Mouse (Mus musculus): ENCODE measurements around the gene Sardh. TPM values are rescaled to one million over a fixed set of nuclear protein-coding genes. Genes with fewer than 3 reads are reported as not detected.

Sardh gene
- polyA plus RNA-seq, 1 experiment from 2014 or later, result 21.6 TPM

DNA sequence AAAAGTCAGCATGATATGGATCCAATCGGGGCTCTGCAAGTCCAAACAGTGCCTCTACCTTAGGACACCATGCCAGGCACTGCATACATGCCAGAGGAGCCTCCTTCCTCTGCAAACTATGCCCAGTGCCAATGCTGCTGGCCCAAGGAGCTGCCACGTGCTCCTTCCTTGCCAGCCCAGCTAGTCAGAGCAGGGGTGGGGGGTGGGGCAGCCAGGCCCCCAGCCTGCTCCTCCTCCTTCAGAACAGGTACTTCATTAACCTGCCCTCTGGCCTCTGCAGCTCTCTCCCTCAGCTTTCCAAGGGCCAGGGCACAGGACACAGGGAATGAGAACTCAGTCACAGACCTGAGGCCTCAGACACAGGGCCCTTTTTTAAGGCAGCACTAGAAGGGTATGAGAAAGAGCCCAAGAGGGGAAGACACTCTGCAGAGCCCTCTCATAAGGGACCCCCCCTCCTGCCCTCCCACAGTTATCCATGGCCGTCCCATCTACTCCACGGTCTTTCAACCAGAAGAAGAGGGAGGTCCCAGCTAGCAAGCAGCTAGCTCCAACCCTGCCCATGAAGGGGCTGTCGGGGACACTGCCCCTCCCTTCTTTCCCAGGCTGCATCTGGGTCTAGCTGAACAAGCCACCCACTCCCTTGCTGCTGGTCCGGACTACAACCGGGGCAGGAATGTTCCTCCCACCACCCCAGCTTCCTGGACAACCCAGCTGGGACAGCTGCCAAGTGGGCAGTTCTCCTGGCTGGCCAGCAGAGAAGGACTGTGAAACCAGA lies 1.2 kb downstream of the Sardh start:
- H3K27me3 ChIP-seq (ENCODE audit: control insufficient read depth, insufficient read depth, low read length), result no peaks in the 10 kb centered on the region
- H3K4me2 ChIP-seq (ENCODE audit: low read length), result peak overlapping the region; percentile 66
- 0 out of 2 replicates have a peak, but pooled peaks cover 6% of the 10 kb centered on the region for H3K36me3 ChIP-seq (ENCODE audit: control insufficient read depth, insufficient read depth, low read length)
- ATAC-seq (ENCODE audit: insufficient number of reproducible peaks, insufficient read depth, low FRiP score, low read depth), result peak; percentile 93
- no peaks in the 10 kb centered on the region for H3K9me3 ChIP-seq (ENCODE audit: control insufficient read depth, low read length)
- peak overlapping the region; percentile 82 to 90 for H3K27ac ChIP-seq (replicated peaks in 1 of 2; ENCODE audit: control insufficient read depth in 1 of 2, insufficient read depth in 1 of 2, low read depth in 2 of 2, low read length in 2 of 2)
- peak overlapping the region; percentile 62 for H3K9ac ChIP-seq (ENCODE audit: low read length)
- H3K4me1 ChIP-seq (ENCODE audit: control insufficient read depth in 2 of 2, insufficient read depth in 2 of 2, low read length in 2 of 2), result peaks cover 20 to 28% of the 10 kb centered on the region in 2 experiments
- WGBS, result 24% methylated on average over 7 of the region's 7 CpGs
- peak overlapping the region; percentile 9 to 20; a peak in 3 of 4 replicates for H3K4me3 ChIP-seq (ENCODE audit: control insufficient read depth in 1 of 2, insufficient read depth in 1 of 2, low read depth in 1 of 2, low read length in 2 of 2)

DNA sequence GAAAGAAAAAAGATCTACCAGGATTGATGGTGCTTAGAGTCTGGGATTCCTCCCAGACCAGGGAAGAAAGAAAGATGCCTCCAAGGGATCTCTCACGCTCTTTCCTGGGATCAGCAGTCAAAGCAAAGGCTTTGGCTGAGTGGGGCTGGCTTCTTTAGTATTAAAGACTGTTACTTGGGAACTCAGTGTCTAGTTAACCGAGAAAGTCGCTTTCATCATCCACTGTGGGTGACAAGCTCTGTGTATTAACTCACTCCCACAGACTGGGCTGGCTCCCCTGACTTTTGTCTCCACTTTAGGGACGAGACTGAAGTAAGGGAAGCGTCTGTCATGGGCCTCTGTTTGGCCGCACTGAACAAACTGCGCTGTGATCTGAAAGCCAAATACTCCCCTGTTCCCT lies 2.2 kb downstream of the Sardh start:
- H3K4me1 ChIP-seq (ENCODE audit: control insufficient read depth in 2 of 2, insufficient read depth in 2 of 2, low read length in 2 of 2), result peaks cover 20 to 28% of the 10 kb centered on the region in 2 experiments
- peak overlapping the region; percentile 62; the same call in 1 of the 2 replicates for H3K9ac ChIP-seq (ENCODE audit: low read length)
- no peak overlapping the region for H3K27ac ChIP-seq (replicated peaks in 1 of 2; ENCODE audit: control insufficient read depth in 1 of 2, insufficient read depth in 1 of 2, low read depth in 2 of 2, low read length in 2 of 2)
- peak overlapping the region; percentile 66; the same call in 1 of the 2 replicates for H3K4me2 ChIP-seq (ENCODE audit: low read length)
- ATAC-seq (ENCODE audit: insufficient number of reproducible peaks, insufficient read depth, low FRiP score, low read depth), result no peak
- no peaks in the 10 kb centered on the region for H3K9me3 ChIP-seq (ENCODE audit: control insufficient read depth, low read length)
- no peak overlapping the region for H3K4me3 ChIP-seq (ENCODE audit: control insufficient read depth in 1 of 2, insufficient read depth in 1 of 2, low read depth in 1 of 2, low read length in 2 of 2)
- H3K27me3 ChIP-seq (ENCODE audit: control insufficient read depth, insufficient read depth, low read length), result no peaks in the 10 kb centered on the region
- WGBS, result 60% methylated on average over 7 of the region's 7 CpGs
- H3K36me3 ChIP-seq (ENCODE audit: control insufficient read depth, insufficient read depth, low read length), result 0 out of 2 replicates have a peak, but pooled peaks cover 7% of the 10 kb centered on the region

DNA sequence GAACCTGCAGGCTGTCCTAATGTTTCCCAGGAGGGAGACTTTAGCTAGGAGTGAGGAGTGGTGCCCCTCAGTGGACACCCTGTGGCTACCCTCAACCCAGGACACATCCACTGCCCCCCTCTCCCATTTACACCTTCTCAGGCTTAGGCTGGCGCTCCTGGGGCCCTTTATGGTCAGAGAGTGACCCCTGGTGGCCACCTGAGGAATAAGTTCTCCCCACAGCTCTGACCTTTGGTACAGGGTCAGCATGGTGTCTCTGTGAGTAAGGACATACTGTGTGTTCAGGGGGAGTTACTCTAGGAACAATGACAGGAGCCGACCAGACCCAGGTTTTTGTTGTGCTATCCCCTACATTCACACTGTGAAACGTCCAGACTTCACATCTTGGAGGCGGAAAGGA lies 10.8 kb downstream of the Sardh start:
- no peak overlapping the region for H3K4me2 ChIP-seq (ENCODE audit: low read length)
- H3K9me3 ChIP-seq (ENCODE audit: control insufficient read depth, low read length), result no peaks in the 10 kb centered on the region
- ATAC-seq (ENCODE audit: insufficient number of reproducible peaks, insufficient read depth, low FRiP score, low read depth), result no peak
- peaks cover 7 to 12% of the 10 kb centered on the region in 2 experiments for H3K4me1 ChIP-seq (ENCODE audit: control insufficient read depth in 2 of 2, insufficient read depth in 2 of 2, low read length in 2 of 2)
- H3K36me3 ChIP-seq (ENCODE audit: control insufficient read depth, insufficient read depth, low read length), result 0 out of 2 replicates have a peak, but pooled peaks cover 28% of the 10 kb centered on the region
- 29% methylated on average over 4 of the region's 4 CpGs for WGBS
- H3K27ac ChIP-seq (replicated peaks in 1 of 2; ENCODE audit: control insufficient read depth in 1 of 2, insufficient read depth in 1 of 2, low read depth in 2 of 2, low read length in 2 of 2), result no peak overlapping the region
- no peak overlapping the region for H3K4me3 ChIP-seq (ENCODE audit: control insufficient read depth in 1 of 2, insufficient read depth in 1 of 2, low read depth in 1 of 2, low read length in 2 of 2)
- H3K9ac ChIP-seq (ENCODE audit: low read length), result no peak overlapping the region
- H3K27me3 ChIP-seq (ENCODE audit: control insufficient read depth, insufficient read depth, low read length), result no peaks in the 10 kb centered on the region

DNA sequence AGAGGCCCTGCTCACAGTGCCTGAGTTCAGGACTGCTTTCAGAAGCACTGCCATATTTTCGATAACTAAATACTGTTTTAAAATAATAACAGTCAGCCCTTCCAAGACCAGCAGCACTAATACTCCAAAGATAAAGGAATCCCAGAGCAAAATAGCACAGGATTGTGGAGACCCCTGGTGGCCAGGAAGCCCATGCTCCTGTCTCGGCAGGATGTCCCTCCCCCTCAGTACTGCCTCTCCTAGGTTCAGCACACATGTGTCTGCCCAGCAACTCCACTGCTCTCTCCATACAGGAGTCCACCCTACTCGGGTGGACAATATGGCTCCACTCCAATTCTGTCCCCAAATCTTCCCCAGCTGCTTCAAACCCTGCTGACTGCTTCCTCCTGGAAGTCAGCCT lies 12.4 kb downstream of the Sardh start:
- Histone ChIP-seq H3K4me2 (ENCODE audit: low read length) (no peak overlapping the region), H3K9me3 (ENCODE audit: control insufficient read depth, low read length) (no peaks in the 10 kb centered on the region), H3K4me1 (ENCODE audit: control insufficient read depth in 2 of 2, insufficient read depth in 2 of 2, low read length in 2 of 2) (peaks cover 12 to 20% of the 10 kb centered on the region in 2 experiments), H3K36me3 (ENCODE audit: control insufficient read depth, insufficient read depth, low read length) (0 out of 2 replicates have a peak, but pooled peaks cover 25% of the 10 kb centered on the region), H3K27ac (replicated peaks in 1 of 2; ENCODE audit: control insufficient read depth in 1 of 2, insufficient read depth in 1 of 2, low read depth in 2 of 2, low read length in 2 of 2) (no peak overlapping the region), H3K4me3 (ENCODE audit: control insufficient read depth in 1 of 2, insufficient read depth in 1 of 2, low read depth in 1 of 2, low read length in 2 of 2) (no peak overlapping the region), H3K27me3 (ENCODE audit: control insufficient read depth, insufficient read depth, low read length) (no peaks in the 10 kb centered on the region), H3K9ac (ENCODE audit: low read length) (no peak overlapping the region)
- 9% methylated on average over 3 of the region's 3 CpGs for WGBS
- ATAC-seq (ENCODE audit: insufficient number of reproducible peaks, insufficient read depth, low FRiP score, low read depth), result no peak

DNA sequence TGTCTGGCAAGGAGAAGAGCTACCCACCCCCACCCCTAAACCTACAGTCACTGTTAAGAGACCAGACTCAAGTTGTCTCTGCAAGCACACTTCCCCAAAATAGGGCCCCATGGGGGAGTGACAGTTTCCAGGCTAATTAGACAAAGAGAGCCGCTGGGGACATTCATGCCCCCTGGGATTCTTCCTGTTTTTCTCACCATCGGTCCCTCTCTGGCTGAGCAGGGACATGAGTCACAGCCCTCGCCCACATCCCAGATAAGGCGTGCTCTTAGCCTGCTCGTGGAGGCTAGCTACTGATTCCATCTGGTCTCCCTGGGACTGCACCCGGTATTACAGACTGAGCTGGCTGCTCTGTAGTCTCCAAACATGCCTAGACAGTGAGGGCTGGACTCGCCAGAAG lies 15.8 kb downstream of the Sardh start:
- 12% methylated on average over 7 of the region's 7 CpGs for WGBS
- H3K4me2 ChIP-seq (ENCODE audit: low read length), result no peak overlapping the region
- no peaks in the 10 kb centered on the region for H3K27me3 ChIP-seq (ENCODE audit: control insufficient read depth, insufficient read depth, low read length)
- peak overlapping the region; percentile 3; the same call in 1 of the 2 replicates for H3K9ac ChIP-seq (ENCODE audit: low read length)
- 0 out of 2 replicates have a peak, but pooled peaks cover 32% of the 10 kb centered on the region for H3K36me3 ChIP-seq (ENCODE audit: control insufficient read depth, insufficient read depth, low read length)
- H3K4me3 ChIP-seq (ENCODE audit: control insufficient read depth in 1 of 2, insufficient read depth in 1 of 2, low read depth in 1 of 2, low read length in 2 of 2), result no peak overlapping the region
- H3K4me1 ChIP-seq (ENCODE audit: control insufficient read depth in 2 of 2, insufficient read depth in 2 of 2, low read length in 2 of 2), result peaks cover 14 to 20% of the 10 kb centered on the region in 2 experiments
- ATAC-seq (ENCODE audit: insufficient number of reproducible peaks, insufficient read depth, low FRiP score, low read depth), result peak; percentile 49; the same call in 1 of the 2 replicates
- H3K27ac ChIP-seq (replicated peaks in 1 of 2; ENCODE audit: control insufficient read depth in 1 of 2, insufficient read depth in 1 of 2, low read depth in 2 of 2, low read length in 2 of 2), result peak overlapping the region; percentile 23 to 69; a peak in 3 of 4 replicates
- H3K9me3 ChIP-seq (ENCODE audit: control insufficient read depth, low read length), result no peaks in the 10 kb centered on the region

DNA sequence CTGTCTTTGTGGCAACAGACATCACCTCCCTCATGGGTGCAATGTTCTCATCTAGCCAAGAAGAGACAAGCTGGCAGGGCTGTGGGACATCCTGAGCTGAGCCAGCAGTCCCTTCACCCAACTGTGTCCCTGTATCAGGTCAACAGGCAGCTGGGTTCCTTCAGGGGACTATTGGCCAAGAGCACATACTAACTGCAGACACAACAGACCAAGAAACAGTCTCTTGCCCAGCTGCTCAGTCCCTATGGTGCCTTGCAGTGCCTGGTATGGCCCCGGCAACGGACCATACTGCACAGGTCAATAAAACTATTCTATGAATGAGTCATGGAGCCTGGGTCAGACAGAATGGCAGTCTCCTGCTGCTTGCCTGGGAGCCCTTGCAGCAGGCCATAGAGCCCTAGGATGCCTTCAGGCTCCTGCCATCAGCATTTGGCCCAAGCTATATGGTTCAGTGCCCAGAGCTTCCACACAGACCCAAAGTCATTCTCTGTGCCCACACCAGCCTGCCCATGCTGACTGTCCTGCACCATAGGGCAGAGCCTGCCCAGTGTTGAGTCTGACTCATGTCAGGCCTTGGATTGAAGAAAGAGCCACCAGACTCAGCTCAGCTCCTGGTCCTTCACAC lies 18.5 kb downstream of the Sardh start:
- ATAC-seq (ENCODE audit: insufficient number of reproducible peaks, insufficient read depth, low FRiP score, low read depth), result no peak
- no peak overlapping the region for H3K4me2 ChIP-seq (ENCODE audit: low read length)
- H3K36me3 ChIP-seq (ENCODE audit: control insufficient read depth, insufficient read depth, low read length), result peaks cover 45% of the 10 kb centered on the region; the same call in 1 of the 2 replicates
- H3K4me1 ChIP-seq (ENCODE audit: control insufficient read depth in 2 of 2, insufficient read depth in 2 of 2, low read length in 2 of 2), result peaks cover 14 to 20% of the 10 kb centered on the region in 2 experiments
- no peaks in the 10 kb centered on the region for H3K27me3 ChIP-seq (ENCODE audit: control insufficient read depth, insufficient read depth, low read length)
- H3K27ac ChIP-seq (replicated peaks in 1 of 2; ENCODE audit: control insufficient read depth in 1 of 2, insufficient read depth in 1 of 2, low read depth in 2 of 2, low read length in 2 of 2), result no peak overlapping the region
- no peak overlapping the region for H3K9ac ChIP-seq (ENCODE audit: low read length)
- H3K4me3 ChIP-seq (ENCODE audit: control insufficient read depth in 1 of 2, insufficient read depth in 1 of 2, low read depth in 1 of 2, low read length in 2 of 2), result no peak overlapping the region
- H3K9me3 ChIP-seq (ENCODE audit: control insufficient read depth, low read length), result no peaks in the 10 kb centered on the region
- WGBS, result 98% methylated on average over 2 of the region's 2 CpGs

DNA sequence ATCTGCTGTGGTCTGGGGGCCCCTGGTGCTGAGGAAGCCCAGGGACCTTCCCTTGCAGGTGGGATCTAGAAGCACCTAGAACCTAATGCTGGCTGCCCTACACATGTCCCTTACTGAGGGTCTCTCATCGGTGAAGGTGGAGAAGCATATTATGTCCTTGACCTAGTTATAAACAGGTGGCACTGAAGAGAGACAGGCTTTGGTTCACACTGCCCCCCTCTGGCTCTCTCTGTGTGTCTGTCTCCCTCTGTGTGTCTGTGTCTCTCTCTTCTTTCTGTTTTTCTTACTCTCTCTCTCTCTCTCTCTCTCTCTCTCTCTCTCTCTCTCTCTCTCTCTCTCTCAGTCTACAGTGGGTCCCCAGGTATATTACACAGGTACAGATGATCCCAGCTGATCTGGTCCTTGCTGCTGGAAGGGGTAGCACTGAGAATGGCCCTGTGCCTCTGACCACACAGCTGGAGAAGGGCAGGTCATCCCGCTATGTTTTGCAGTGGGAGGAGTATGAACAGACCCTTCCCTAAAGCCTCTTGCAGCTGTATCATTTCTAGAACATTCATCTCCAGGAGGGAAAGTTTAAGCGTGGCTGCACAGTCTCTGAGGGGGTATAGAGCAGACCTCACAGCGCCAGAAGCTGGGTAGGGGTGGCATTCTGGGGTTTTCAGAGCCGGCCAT lies 19.2 kb downstream of the Sardh start:
- Histone ChIP-seq H3K4me2 (ENCODE audit: low read length) (no peak overlapping the region), H3K27ac (replicated peaks in 1 of 2; ENCODE audit: control insufficient read depth in 1 of 2, insufficient read depth in 1 of 2, low read depth in 2 of 2, low read length in 2 of 2) (no peak overlapping the region), H3K9me3 (ENCODE audit: control insufficient read depth, low read length) (no peaks in the 10 kb centered on the region), H3K4me3 (ENCODE audit: control insufficient read depth in 1 of 2, insufficient read depth in 1 of 2, low read depth in 1 of 2, low read length in 2 of 2) (no peak overlapping the region), H3K36me3 (ENCODE audit: control insufficient read depth, insufficient read depth, low read length) (peaks cover 43% of the 10 kb centered on the region), H3K27me3 (ENCODE audit: control insufficient read depth, insufficient read depth, low read length) (no peaks in the 10 kb centered on the region), H3K9ac (ENCODE audit: low read length) (no peak overlapping the region), H3K4me1 (ENCODE audit: control insufficient read depth in 2 of 2, insufficient read depth in 2 of 2, low read length in 2 of 2) (peaks cover 14 to 20% of the 10 kb centered on the region in 2 experiments)
- WGBS, result 76% methylated on average over 5 of the region's 5 CpGs
- no peak for ATAC-seq (ENCODE audit: insufficient number of reproducible peaks, insufficient read depth, low FRiP score, low read depth)

Measured in heart, embryonic 14.5 days (tissue).